Mouse (Mus musculus) lung, embryonic 16.5 days (tissue): ENCODE data around the gene Gm49361. TPM values are rescaled to one million over a fixed set of nuclear protein-coding genes. Genes with fewer than 3 reads are reported as not detected.

Experiments used
- ATAC-seq: fragments of 200-750 bp; cut with Nextera tagmentation; 2 replicates; pipeline ENCODE4 v1.8.0; 2017; ENCODE audit warnings: low read depth, mild to moderate bottlenecking, moderate library complexity
- H3K27ac ChIP-seq: fragments of 300-500 bp; sonication (generic); 2 replicates; pipeline ENCODE4 v1.5.1; 2014; ENCODE audit warnings: mild to moderate bottlenecking, control low read depth, low read length
- H3K27me3 ChIP-seq: fragments of 300-500 bp; sonication (generic); 2 replicates; pipeline ENCODE4 v1.6.1; 2014; ENCODE audit warnings: low read depth, low read length, mixed read lengths; ENCODE audit not compliant: control insufficient read depth, insufficient read depth
- H3K36me3 ChIP-seq: fragments of 300-500 bp; sonication (generic); 2 replicates; pipeline ENCODE4 v1.6.1; 2014; ENCODE audit warnings: low read length; ENCODE audit not compliant: control insufficient read depth, insufficient read depth
- H3K4me1 ChIP-seq: fragments of 300-500 bp; sonication (generic); replicated peaks from 2 replicates; pipeline ENCODE4 v1.6.1; 2014; ENCODE audit warnings: low read length, mixed read lengths; ENCODE audit not compliant: control insufficient read depth, insufficient read depth
- H3K4me2 ChIP-seq: fragments of 300-500 bp; sonication (generic); 2 replicates; pipeline ENCODE4 v1.6.1; 2014; ENCODE audit warnings: low read depth, low read length, control low read depth
- H3K4me3 ChIP-seq: fragments of 300-500 bp; sonication (generic); 2 replicates; pipeline ENCODE4 v1.5.1; 2014; ENCODE audit warnings: mild to moderate bottlenecking, low read length, control low read depth
- H3K9ac ChIP-seq: fragments of 300-500 bp; sonication (generic); 2 replicates; pipeline ENCODE4 v1.6.1; 2014; ENCODE audit warnings: low read length, control low read depth
- H3K9me3 ChIP-seq: fragments of 300-500 bp; sonication (generic); 2 replicates; pipeline ENCODE4 v1.6.1; 2016; ENCODE audit warnings: low read length; ENCODE audit not compliant: control insufficient read depth
- WGBS: fragments of 180-500 bp; shearing (Covaris S2); extraction: QIAGEN DNeasy Blood & Tissue Kit; methylation state at CpG from one replicate; pipeline ENCODE4 v1.1.7; 2014; 5-methylcytosine and 5-hydroxymethylcytosine counted together
- polyA plus RNA-seq: library from polyadenylated mRNA; unstranded; fragments of >200 nt; fragmentation: Nextera tagmentation; extraction: Ambion mirVana; gene quantifications from 2 replicates; pipeline ENCODE4 v1.2.1, GENCODE M21; 2015

The Gm49361 gene
- polyA plus RNA-seq, 1 experiment from 2014 or later = not detected

- Histone ChIP-seq H3K9ac (no peak overlapping the region), H3K36me3 (no peaks in the 10 kb centered on the region; the same call in 1 of the 2 replicates), H3K4me2 (no peak overlapping the region), H3K4me1 (peaks cover 45% of the 10 kb centered on the region), H3K4me3 (no peak overlapping the region), H3K27ac (no peak overlapping the region), H3K27me3 (no peaks in the 10 kb centered on the region), H3K9me3 (no peaks in the 10 kb centered on the region)
- ATAC-seq = no peak
- 23% methylated on average over 4 of the region's 4 CpGs for WGBS
Observed at GRCm38 (mm10) chr14:57736141-57736540, 9.8 kb downstream of the Gm49361 start.

GRCm38 (mm10) chr14:57732668-57733293, 13.1 kb downstream of the Gm49361 start:
- Histone ChIP-seq H3K4me1 (peaks cover 62% of the 10 kb centered on the region), H3K9ac (no peak overlapping the region), H3K27me3 (no peaks in the 10 kb centered on the region), H3K9me3 (no peaks in the 10 kb centered on the region), H3K36me3 (no peaks in the 10 kb centered on the region; the same call in 1 of the 2 replicates), H3K27ac (no peak overlapping the region), H3K4me2 (no peak overlapping the region), H3K4me3 (no peak overlapping the region)
- no peak for ATAC-seq
- 57% methylated on average over 6 of the region's 6 CpGs for WGBS

- peak overlapping the region; percentile 8 for H3K9ac ChIP-seq
- no peaks in the 10 kb centered on the region; the same call in 1 of the 2 replicates for H3K9me3 ChIP-seq
- ATAC-seq = peak; percentile 90
- no peaks in the 10 kb centered on the region for H3K27me3 ChIP-seq
- H3K27ac ChIP-seq = peak overlapping the region; percentile 45
- peaks cover 4% of the 10 kb centered on the region for H3K36me3 ChIP-seq
- 12% methylated on average over 9 of the region's 9 CpGs for WGBS
- H3K4me1 ChIP-seq = peaks cover 42% of the 10 kb centered on the region
- no peak overlapping the region for H3K4me3 ChIP-seq
- 0 out of 2 replicates have a peak overlapping the region, but pooled peaks have one; percentile 21 for H3K4me2 ChIP-seq
Observed at GRCm38 (mm10) chr14:57730527-57730926, 15.4 kb downstream of the Gm49361 start.

- 29% methylated on average over 5 of the region's 5 CpGs for WGBS
- Histone ChIP-seq H3K4me3 (no peak overlapping the region), H3K4me1 (peaks cover 38% of the 10 kb centered on the region), H3K9ac (peak overlapping the region; percentile 8), H3K4me2 (peak overlapping the region; percentile 22; the same call in 1 of the 2 replicates), H3K27ac (peak overlapping the region; percentile 45), H3K9me3 (no peaks in the 10 kb centered on the region; the same call in 1 of the 2 replicates), H3K27me3 (no peaks in the 10 kb centered on the region), H3K36me3 (peaks cover 4% of the 10 kb centered on the region)
- peak; percentile 79 for ATAC-seq
Observed at GRCm38 (mm10) chr14:57729975-57730499, 15.9 kb downstream of the Gm49361 start.

GRCm38 (mm10) chr14:57729364-57729763, 16.5 kb downstream of the Gm49361 start:
- H3K27me3 ChIP-seq = no peaks in the 10 kb centered on the region
- H3K4me3 ChIP-seq = no peak overlapping the region
- no peak overlapping the region for H3K9ac ChIP-seq
- peaks cover 31% of the 10 kb centered on the region for H3K4me1 ChIP-seq
- peak overlapping the region; percentile 45 for H3K27ac ChIP-seq
- H3K36me3 ChIP-seq = peaks cover 4% of the 10 kb centered on the region
- H3K9me3 ChIP-seq = no peaks in the 10 kb centered on the region; the same call in 1 of the 2 replicates
- WGBS = 64% methylated on average over 8 of the region's 8 CpGs
- ATAC-seq = no peak
- 0 out of 2 replicates have a peak overlapping the region, but pooled peaks have one; percentile 22 for H3K4me2 ChIP-seq

GRCm38 (mm10) chr14:57726172-57726571, 19.7 kb downstream of the Gm49361 start:
- H3K9me3 ChIP-seq = no peaks in the 10 kb centered on the region; the same call in 1 of the 2 replicates
- H3K4me2 ChIP-seq = no peak overlapping the region
- H3K36me3 ChIP-seq = peaks cover 4% of the 10 kb centered on the region; the same call in 1 of the 2 replicates
- H3K27ac ChIP-seq = no peak overlapping the region
- no peak overlapping the region for H3K9ac ChIP-seq
- ATAC-seq = no peak
- peaks cover 24% of the 10 kb centered on the region for H3K4me1 ChIP-seq
- H3K27me3 ChIP-seq = no peaks in the 10 kb centered on the region
- H3K4me3 ChIP-seq = no peak overlapping the region
- 78% methylated on average over 8 of the region's 8 CpGs for WGBS

GRCm38 (mm10) chr14:57724473-57724872, 21.4 kb downstream of the Gm49361 start:
- peak; percentile 94 for ATAC-seq
- Histone ChIP-seq H3K27me3 (no peaks in the 10 kb centered on the region), H3K36me3 (peaks cover 4% of the 10 kb centered on the region; the same call in 1 of the 2 replicates), H3K4me3 (no peak overlapping the region), H3K9ac (no peak overlapping the region), H3K9me3 (no peaks in the 10 kb centered on the region; the same call in 1 of the 2 replicates), H3K4me1 (peaks cover 7% of the 10 kb centered on the region), H3K4me2 (no peak overlapping the region), H3K27ac (peak overlapping the region; percentile 54)
- WGBS = 56% methylated on average over 4 of the region's 4 CpGs

GRCm38 (mm10) chr14:57718245-57718644, 27.7 kb downstream of the Gm49361 start:
- Histone ChIP-seq H3K4me1 (no peaks in the 10 kb centered on the region), H3K9me3 (no peaks in the 10 kb centered on the region), H3K4me3 (no peak overlapping the region), H3K9ac (no peak overlapping the region), H3K36me3 (0 out of 2 replicates have a peak, but pooled peaks cover 2% of the 10 kb centered on the region), H3K4me2 (no peak overlapping the region), H3K27ac (no peak overlapping the region), H3K27me3 (no peaks in the 10 kb centered on the region)
- 82% methylated on average over 4 of the region's 4 CpGs for WGBS
- no peak for ATAC-seq

GRCm38 (mm10) chr14:57716601-57717245, 29.2 kb downstream of the Gm49361 start:
- H3K9ac ChIP-seq = no peak overlapping the region
- H3K9me3 ChIP-seq = no peaks in the 10 kb centered on the region
- H3K36me3 ChIP-seq = 0 out of 2 replicates have a peak, but pooled peaks cover 2% of the 10 kb centered on the region
- 92% methylated on average over 4 of the region's 4 CpGs for WGBS
- no peak overlapping the region for H3K4me3 ChIP-seq
- 0 out of 2 replicates have a peak, but pooled peaks cover under 1% of the 10 kb centered on the region for H3K4me1 ChIP-seq
- ATAC-seq = no peak
- H3K27me3 ChIP-seq = no peaks in the 10 kb centered on the region
- no peak overlapping the region for H3K27ac ChIP-seq
- no peak overlapping the region for H3K4me2 ChIP-seq
